ENCODE assay signal across 9 mouse cellular contexts in genomic region chr6:65056620-65057019, GRCm38 (mm10).
"Had no signal": no experiment of that assay in that cellular context is flagged by ENCODE, and none has a peak within 500 bp of the region (broad histone marks: within the 10 kb centered on the region; RNA-seq: fewer than 3 reads in every experiment).

No protein-coding gene starts in this region.

- H3K9ac ChIP-seq: limb, embryonic 15.5 days; liver, embryonic 14.5 days; neural tube, embryonic 12.5 days had no signal

- H3K9me3 ChIP-seq: limb, embryonic 15.5 days; neural tube, embryonic 12.5 days had no signal

- H3K4me3 ChIP-seq: limb, embryonic 15.5 days; neural tube, embryonic 12.5 days had no signal

- DNase-seq: layer of hippocampus, adult 9-11 months; layer of hippocampus, postnatal 36 days; lung, adult 18-20 months; midbrain, embryonic 14.5 days; thymus, postnatal 14 days had no signal

- H3K27ac ChIP-seq: limb, embryonic 15.5 days; liver, embryonic 14.5 days; neural tube, embryonic 12.5 days; stomach, postnatal 0 days had no signal

- H3K4me1 ChIP-seq: limb, embryonic 15.5 days; neural tube, embryonic 12.5 days had no signal
